Mouse (Mus musculus) brain, adult 2 months (tissue): ENCODE data around the gene Gm8246.
"Not testable (repeated sequence)": the region's sequence is repeated elsewhere in the genome, so short reads cannot be mapped to it uniquely, and the experiment has no call there.

Experiments
- DNase-seq: peaks from one replicate; pipeline ENCODE4 v3.0.0; 2011; ENCODE audit warnings: low read depth, low spot score

Gm8246 gene

DNA sequence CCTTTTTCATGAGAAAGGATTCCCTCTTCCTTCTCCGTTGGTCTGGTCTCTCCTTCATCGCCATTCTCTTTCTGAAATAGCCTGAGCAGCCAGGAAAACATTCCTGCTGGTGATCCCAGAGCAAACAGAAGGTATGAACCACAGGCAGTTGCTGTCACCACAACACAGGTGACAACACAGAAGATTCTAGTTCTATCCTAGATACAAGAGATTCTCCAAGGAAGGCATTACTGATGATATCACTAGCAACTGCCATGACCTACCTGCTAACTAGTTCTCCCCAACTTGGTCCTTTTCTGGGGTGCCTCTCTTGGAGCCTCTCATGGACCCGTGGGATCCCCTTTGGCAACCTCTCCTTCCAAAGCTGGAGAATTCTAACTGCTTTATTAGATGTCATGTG is at the start of gene Gm8246:
TSS of gene Gm8246 (minus strand) at position 101 of the 400 bp plus-strand sequence.
- DNase-seq: not testable (repeated sequence)

- DNase-seq: not testable (repeated sequence)
Observed at GRCm38 (mm10) chr14:5501374-5501773, 23.7 kb upstream of the Gm8246 start, which contains the start of gene Gm3488. Gene Gm3488, plus strand, starts transcription at chr14:5501674.

- not testable (repeated sequence) for DNase-seq
Observed at GRCm38 (mm10) chr14:5483907-5484306, 6.3 kb upstream of the Gm8246 start, which contains the start of gene Gm3187. Gene Gm3187, plus strand, starts transcription at chr14:5484207.

- not testable (repeated sequence) for DNase-seq
Observed at GRCm38 (mm10) chr14:5460469-5460868, 17.2 kb downstream of the Gm8246 start.

GRCm38 (mm10) chr14:5455367-5455766 is 22.3 kb downstream of the Gm8246 start, which contains the start of gene Gm3194:
Gene Gm3194, minus strand, starts transcription at chr14:5455467.
- DNase-seq: not testable (repeated sequence)
